Mouse (Mus musculus) embryonic fibroblast, embryonic 13.5 days (primary cell): Measurements from ENCODE around the gene Gm6169.

Experiments used
- CTCF ChIP-seq: IDR thresholded peaks from 2 replicates; pipeline ENCODE4 v1.5.1; 2011; ENCODE audit warnings: mild to moderate bottlenecking, control low read depth, low read length, moderate library complexity, borderline replicate concordance; ENCODE audit not compliant: insufficient read depth
- POLR2A ChIP-seq: IDR thresholded peaks from 2 replicates; pipeline ENCODE4 v1.6.1; 2011; ENCODE audit warnings: low read depth, mild to moderate bottlenecking, control low read depth, low read length, moderate library complexity

GRCm38 (mm10) chr13:97109046-97109445, 10.0 kb upstream of the Gm6169 start:
- TF ChIP-seq CTCF, result no peak
- no peak for TF ChIP-seq POLR2A
